Mouse (Mus musculus): ENCODE data around the gene Fam189b.
"Not testable (repeated sequence)": the region's sequence is repeated elsewhere in the genome, so short reads cannot be mapped to it uniquely, and the experiment has no call there.

Fam189b gene

GRCm38 (mm10) chr3:89206079-89206478 lies 23.1 kb downstream of the Fam189b start:
- DNase-seq (ENCODE audit: low spot score): no peak

DNA sequence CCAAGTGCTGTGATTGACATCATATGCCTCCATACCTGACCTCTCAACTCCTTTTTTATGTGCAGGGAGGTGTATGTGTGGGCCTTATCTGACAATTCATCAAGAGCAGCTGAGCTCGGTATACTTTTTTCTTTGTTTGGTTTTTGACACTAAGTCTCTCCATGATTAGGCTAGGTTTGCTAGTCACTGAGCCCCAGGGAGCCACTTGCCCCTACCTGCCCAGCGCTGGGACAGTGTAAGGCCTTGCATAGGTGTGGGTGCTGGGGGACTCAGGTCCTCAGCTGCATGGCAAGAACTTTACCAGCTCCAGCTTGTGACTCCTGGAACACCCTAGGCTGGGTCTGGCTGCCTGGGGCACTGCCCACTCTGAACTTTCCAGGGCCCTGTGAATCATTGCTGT lies 23.8 kb downstream of the Fam189b start:
- no peak for DNase-seq (ENCODE audit: low spot score)

GRCm38 (mm10) chr3:89208075-89208657 lies 25.2 kb downstream of the Fam189b start:
- DNase-seq (ENCODE audit: low spot score): no peak

GRCm38 (mm10) chr3:89208736-89209135 lies 25.8 kb downstream of the Fam189b start:
- DNase-seq (ENCODE audit: low spot score): no peak

DNA sequence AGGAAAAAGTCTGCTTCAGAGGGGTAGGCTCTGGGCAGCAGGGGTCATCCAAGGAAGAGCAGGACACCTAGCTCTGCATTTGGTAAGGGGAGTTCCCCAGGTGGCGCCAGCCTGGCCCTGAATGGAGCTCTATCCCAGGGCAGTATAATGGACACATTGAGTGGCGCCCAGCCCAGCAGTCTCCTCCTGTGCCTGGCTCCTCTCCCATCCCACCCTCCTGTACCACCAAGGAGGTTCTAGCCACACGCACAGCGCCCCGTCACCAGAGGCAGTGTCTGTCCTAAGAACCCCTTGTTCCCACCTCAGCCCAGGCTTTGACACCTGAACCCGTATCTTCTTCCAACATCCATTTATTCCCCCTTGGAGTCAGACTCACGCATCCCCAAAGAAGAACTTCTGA lies 26.8 kb downstream of the Fam189b start:
- no peak for DNase-seq (ENCODE audit: low spot score)

DNA sequence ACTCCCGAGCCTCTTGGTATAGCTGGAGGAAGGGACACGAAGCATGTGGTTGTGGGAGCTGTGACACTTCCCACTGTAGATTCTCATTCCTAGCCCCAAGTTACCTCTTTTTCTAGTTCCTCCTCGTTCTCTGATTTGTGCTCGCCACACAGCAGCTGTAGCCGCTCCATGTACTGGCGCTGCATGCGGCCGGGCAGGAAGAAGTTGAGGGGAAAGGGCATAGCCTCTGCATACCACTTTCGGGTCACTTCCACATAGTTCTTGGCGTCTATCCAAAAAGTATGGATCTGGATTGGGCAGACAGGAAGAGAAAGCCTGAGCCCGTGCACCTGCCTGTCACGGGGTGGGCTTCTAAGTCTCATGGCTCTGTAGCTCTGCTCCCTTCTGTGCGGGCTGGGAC lies 27.2 kb downstream of the Fam189b start:
- DNase-seq (ENCODE audit: low spot score): no peak

DNA sequence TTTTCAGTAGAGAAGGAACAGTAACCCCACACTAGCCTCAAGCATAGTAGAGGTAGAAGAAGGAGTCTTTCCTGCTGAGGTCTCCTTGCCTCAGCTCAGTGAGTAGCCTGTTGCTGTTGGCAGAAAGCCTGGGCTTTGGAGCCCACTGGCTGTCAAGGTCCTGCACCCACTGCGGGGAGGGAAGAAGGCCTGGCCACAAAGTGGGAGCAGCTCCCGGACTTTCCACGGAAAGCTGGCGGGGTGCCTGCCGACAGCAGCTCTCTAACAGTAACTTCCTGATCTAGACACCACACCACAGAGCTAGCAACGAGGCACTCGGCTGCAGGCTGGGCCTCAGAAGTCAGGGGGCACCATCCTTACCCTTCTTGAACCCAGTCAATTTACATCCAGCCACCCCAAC lies 27.8 kb downstream of the Fam189b start:
- no peak for DNase-seq (ENCODE audit: low spot score)

- DNase-seq (ENCODE audit: low spot score): peak; percentile 85
Measured at GRCm38 (mm10) chr3:89213803-89214530, 31.0 kb downstream of the Fam189b start.

DNA sequence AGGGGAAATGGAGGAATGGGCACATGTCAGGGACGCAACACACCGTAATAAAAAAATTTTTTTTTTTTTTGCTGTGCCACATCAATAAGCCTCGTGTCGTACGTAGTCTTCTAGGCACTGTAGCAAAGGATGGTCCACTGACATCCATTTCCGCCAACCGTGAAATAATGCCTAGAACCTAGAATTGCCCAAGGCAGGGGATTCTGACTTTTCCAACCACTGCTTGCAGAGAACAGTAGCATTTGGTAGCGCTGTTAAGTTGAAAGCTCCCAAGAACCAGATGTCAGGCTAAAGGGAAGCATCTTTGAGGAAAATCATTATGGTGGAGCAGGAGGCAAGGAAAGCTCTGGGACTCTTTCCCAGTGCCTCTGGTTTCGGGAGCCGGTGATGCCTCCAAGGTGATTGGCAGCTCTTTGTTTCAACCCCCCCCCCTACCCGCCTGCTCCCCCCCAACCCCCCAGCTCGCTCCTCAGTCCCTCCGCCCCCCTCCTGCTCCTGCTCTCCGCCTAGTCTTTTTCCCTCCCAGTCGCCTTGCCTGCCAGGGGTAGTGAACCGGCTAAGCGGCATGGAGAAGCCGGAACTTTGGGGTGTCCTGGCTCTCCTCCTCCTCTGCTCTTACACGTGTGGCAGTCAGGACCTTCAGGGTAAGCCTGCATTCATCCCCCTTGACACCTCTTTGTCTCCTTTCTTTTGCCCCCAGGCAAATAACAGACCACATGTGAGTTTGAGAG lies 31.9 kb downstream of the Fam189b start, which contains the start of gene Thbs3:
Gene Thbs3, plus strand, starts transcription at position 500 of the 731 bp plus-strand sequence.
- no peak for DNase-seq (ENCODE audit: low spot score)

DNA sequence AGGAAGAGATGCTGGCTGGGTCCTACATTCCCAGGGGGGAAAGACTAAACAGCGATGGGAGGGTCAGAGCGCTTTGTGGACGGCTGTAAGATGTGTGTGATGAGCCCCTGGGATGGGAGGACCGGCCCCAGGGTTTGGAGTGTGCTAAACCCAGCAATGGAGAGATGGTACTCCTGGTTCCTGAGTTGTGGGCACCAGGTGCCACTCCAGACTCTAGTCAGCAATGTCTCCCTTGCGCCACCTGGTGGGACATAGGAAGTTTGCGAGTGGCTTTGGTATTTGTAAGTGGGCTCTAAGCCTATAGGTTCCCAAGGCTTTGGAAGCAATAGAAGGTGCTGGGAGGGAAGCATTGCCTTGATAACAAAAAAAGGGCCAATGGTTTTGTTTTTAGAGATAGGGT lies 32.9 kb downstream of the Fam189b start:
- peak; percentile 88 for DNase-seq (ENCODE audit: low spot score)

DNA sequence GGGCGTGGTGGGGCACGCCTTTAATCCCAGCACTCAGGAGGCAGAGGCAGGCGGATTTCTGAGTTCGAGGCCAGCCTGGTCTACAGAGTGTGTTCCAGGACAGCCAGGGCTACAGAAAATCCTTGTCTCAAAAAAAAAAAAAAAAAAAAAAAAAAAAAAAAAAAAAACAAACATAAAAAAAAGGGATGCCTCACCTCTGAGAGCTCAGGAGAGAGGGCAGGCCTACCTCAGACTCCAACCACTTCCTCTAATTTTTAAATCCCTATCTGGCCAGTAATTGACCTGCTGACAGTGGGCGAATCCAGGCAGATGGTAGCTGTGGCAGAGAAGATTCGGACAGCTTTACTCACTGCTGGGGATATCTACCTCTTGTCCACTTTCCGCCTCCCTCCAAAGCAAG lies 33.5 kb downstream of the Fam189b start:
- not testable (repeated sequence) for DNase-seq (ENCODE audit: low spot score)

DNA sequence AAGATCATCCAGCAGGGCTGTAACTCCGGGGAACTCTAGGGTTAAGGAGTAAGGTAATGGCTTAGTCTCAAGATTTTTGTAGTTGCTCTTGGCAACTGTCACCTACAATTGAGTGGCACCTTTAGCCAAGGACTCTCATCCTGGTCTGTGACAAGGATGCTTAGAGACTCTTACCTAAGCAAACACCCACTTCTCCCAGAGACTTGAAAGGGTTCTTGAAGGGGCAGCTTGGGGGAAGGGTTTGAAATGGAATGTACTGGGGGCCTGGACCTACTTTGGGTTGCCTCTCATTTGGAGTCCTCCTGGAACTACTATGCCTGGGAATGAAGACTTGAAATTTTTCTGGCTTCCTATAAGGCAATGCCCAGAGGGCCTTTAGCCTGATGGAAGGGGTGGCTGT lies 35.3 kb downstream of the Fam189b start:
- DNase-seq (ENCODE audit: low spot score): no peak

DNA sequence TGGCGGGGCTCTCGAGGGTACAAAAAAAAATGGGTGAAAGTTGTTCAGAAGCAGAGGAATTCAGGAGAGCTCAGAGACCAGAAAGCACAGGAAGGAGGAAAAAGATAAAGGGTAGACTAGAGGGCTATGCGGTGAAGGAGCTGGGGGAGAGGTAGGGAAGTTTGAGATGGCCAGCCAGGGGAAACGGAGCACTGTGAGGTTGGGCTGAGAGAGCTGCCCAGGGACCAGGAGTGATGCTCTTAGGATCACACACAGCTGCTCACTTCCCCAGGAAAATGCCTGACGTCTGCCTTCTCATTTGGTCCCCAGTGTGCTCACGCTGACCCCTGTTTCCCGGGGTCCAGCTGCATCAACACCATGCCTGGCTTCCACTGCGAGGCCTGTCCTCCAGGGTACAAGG lies 36.6 kb downstream of the Fam189b start:
- no peak for DNase-seq (ENCODE audit: low spot score)

GRCm38 (mm10) chr3:89221167-89221566 lies 38.2 kb downstream of the Fam189b start:
- DNase-seq (ENCODE audit: low spot score): no peak

GRCm38 (mm10) chr3:89224796-89225195 lies 41.9 kb downstream of the Fam189b start:
- no peak for DNase-seq (ENCODE audit: low spot score)

DNA sequence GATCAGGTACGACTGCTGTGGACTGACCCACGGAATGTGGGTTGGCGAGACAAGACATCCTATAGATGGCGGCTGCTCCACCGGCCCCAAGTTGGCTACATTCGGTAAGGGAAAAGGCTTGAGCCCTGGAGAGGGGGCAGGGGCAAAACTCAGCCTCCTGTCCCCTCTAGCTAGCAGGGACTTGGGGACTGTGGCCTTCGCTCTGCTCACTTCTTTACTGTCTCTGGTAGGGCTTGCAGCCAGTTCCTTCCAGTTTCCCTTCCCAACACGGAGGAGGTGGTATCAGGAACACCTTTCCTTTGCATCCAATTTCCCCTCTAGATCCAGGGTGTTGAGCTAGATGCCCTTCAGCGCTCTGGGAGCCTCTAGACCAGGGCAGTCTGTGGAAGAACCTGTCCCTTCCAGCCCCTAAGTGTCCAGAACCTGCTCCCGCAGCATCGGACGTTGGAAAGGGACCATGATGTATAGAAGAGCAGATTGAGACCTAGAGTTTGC lies 42.4 kb downstream of the Fam189b start:
- no peak for DNase-seq (ENCODE audit: low spot score)

GRCm38 (mm10) chr3:89225918-89226317 lies 43.0 kb downstream of the Fam189b start:
- no peak for DNase-seq (ENCODE audit: low spot score)

DNA sequence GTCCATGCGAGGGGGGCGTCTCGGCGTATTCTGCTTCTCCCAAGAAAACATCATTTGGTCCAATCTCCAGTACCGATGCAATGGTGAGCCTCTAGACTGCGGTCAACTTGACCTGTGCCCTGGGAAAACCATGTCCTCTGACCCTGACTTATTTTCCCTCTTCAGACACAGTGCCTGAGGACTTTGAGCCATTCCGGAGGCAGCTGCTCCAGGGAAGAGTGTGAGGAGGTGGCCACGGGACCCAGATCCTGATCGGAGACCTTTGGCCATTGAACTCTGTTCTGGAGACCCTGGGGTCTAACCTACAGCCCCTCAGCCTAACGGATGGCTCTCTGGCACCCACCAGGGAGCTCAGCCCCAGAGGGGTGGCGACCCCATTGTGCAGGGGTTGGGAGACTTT lies 43.4 kb downstream of the Fam189b start:
- no peak for DNase-seq (ENCODE audit: low spot score)

DNA sequence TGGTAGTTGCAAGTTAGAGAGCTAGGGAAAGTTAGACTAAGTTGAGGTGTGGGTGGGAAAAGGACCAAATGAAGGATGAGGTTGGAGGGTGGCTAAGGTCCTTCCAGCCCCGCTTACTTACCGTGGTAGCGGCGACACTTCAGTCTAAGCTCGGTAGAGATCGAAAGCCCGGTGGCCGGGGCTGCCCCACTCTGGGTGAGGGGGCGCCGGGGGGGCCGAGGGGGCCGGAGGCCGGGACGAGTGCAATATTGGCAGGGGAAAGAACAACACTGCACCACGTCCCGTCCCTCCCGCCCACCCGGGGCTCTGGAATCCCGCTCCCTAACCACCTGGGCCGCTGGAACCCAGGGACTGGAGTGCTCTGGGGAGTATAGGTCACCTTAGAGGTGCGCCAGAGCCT lies 44.0 kb downstream of the Fam189b start, which contains the start of gene Mtx1:
Gene Mtx1, minus strand, starts transcription at position 189 of the 400 bp plus-strand sequence.
- DNase-seq (ENCODE audit: low spot score): no peak

DNA sequence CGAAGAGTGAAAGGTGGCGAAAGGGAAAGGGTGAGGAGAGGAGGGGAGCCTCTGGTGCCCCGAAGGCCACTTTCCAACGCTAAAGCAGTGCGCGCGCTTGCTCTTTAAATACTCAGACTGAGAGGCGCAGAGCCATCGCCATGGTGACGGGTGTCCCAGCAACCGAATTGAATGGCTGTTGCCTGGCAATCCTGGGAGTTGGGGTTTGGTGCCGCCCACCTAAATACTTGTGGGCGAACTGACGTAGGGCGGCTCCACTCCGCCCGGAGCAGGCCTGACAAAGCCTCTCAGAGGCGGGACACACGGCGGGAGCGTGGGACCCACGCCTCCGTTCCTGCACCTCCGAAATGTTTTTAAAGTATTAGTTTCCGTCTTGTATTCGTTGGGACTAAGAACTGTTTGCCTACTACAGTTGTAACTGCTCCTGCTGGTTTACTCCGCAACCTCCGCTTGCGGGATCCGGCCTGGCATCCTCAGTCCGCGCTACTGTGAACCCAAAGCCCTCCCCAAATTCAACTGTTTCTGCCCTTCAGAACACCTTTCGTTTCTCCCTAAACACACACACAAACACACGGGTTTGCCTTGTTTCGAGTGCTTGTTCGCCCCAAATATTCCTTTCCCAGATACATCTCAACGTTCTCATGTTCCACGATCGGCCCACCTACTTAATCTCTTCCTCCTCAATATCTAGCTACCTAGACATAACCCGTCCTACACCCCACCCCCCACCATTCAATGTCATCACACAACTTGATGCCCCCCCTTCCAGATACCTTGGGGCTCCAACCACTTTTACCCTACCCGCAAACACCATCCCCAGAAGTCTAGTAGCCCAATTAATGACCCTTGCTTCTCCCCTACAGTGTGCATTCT lies 44.6 kb downstream of the Fam189b start:
- peak; percentile 63 for DNase-seq (ENCODE audit: low spot score)

GRCm38 (mm10) chr3:89228180-89228549 lies 45.2 kb downstream of the Fam189b start:
- DNase-seq (ENCODE audit: low spot score): peak; percentile 75

- no peak for DNase-seq (ENCODE audit: low spot score)
Measured at GRCm38 (mm10) chr3:89228836-89229235, 45.9 kb downstream of the Fam189b start, which contains the start of gene Muc1. Gene Muc1, plus strand, starts transcription at chr3:89229057.

All from c-Kit-positive CD71-positive TER-119-positive erythroid progenitor cells, embryonic 14.5 days (primary cell).